ENCODE assay signal across 20 mouse cellular contexts in genomic region chr10:68707014-68707852, GRCm38 (mm10). TPM values are rescaled to one million over a fixed set of nuclear protein-coding genes. Genes with fewer than 3 reads are reported as not detected.
DNase-seq lines count a peak whose midpoint lies in the region; ATAC-seq and TF ChIP-seq lines count a peak whose summit lies in the region.
"Had no signal": no experiment of that assay in that cellular context is flagged by ENCODE, and none has a peak within 500 bp of the region (broad histone marks: within the 10 kb centered on the region; RNA-seq: fewer than 3 reads in every experiment).

No protein-coding gene starts in this region.

- ATAC-seq in embryonic facial prominence, embryonic 13.5 days (ENCODE audit: insufficient number of reproducible peaks, insufficient read depth, low FRiP score, low TSS enrichment, low read depth), result no peak
- no peak for ATAC-seq in kidney, embryonic 16.5 days (ENCODE audit: low FRiP score, low TSS enrichment)
- no peak for ATAC-seq in limb, embryonic 14.5 days (ENCODE audit: low FRiP score, low read depth)
- ATAC-seq: hindbrain, postnatal 0 days; lung, postnatal 0 days; midbrain, embryonic 15.5 days had no signal

- no peaks in the 10 kb centered on the region for H3K27me3 ChIP-seq in embryonic facial prominence, embryonic 13.5 days
- H3K27me3 ChIP-seq in embryonic facial prominence, embryonic 10.5 days (replicated peaks; ENCODE audit: low read depth, poor library complexity, severe bottlenecking), result no peaks in the 10 kb centered on the region
- no peaks in the 10 kb centered on the region for H3K27me3 ChIP-seq in kidney, embryonic 16.5 days (ENCODE audit: insufficient read depth, low read length)
- H3K27me3 ChIP-seq in limb, embryonic 14.5 days (ENCODE audit: control insufficient read depth, insufficient read depth, low read length), result no peaks in the 10 kb centered on the region
- H3K27me3 ChIP-seq: heart, embryonic 13.5 days; megakaryocyte, embryonic 14.5 days; midbrain, embryonic 15.5 days had no signal

- no peak overlapping the region for H3K4me2 ChIP-seq in embryonic facial prominence, embryonic 13.5 days
- no peak overlapping the region for H3K4me2 ChIP-seq in kidney, embryonic 16.5 days (replicated peaks; ENCODE audit: low read depth, low read length)
- no peak overlapping the region for H3K4me2 ChIP-seq in limb, embryonic 14.5 days (replicated peaks; ENCODE audit: low read depth, low read length, severe bottlenecking)
- H3K4me2 ChIP-seq: heart, embryonic 13.5 days; midbrain, embryonic 15.5 days had no signal

- H3K9me3 ChIP-seq in embryonic facial prominence, embryonic 13.5 days, result peaks cover 17% of the 10 kb centered on the region; the same call in 1 of the 2 replicates
- no peaks in the 10 kb centered on the region for H3K9me3 ChIP-seq in embryonic facial prominence, embryonic 10.5 days
- no peaks in the 10 kb centered on the region for H3K9me3 ChIP-seq in kidney, embryonic 16.5 days (ENCODE audit: low read length)
- no peaks in the 10 kb centered on the region for H3K9me3 ChIP-seq in limb, embryonic 14.5 days (ENCODE audit: control insufficient read depth, low read length)
- H3K9me3 ChIP-seq: megakaryocyte, embryonic 14.5 days; midbrain, embryonic 15.5 days had no signal

- no peaks in the 10 kb centered on the region for H3K4me1 ChIP-seq in embryonic facial prominence, embryonic 13.5 days
- H3K4me1 ChIP-seq in embryonic facial prominence, embryonic 10.5 days, result no peaks in the 10 kb centered on the region
- H3K4me1 ChIP-seq in kidney, embryonic 16.5 days (ENCODE audit: insufficient read depth, low read length), result no peaks in the 10 kb centered on the region
- H3K4me1 ChIP-seq in limb, embryonic 14.5 days (ENCODE audit: control insufficient read depth, insufficient read depth, low read length), result no peaks in the 10 kb centered on the region
- H3K4me1 ChIP-seq: heart, embryonic 13.5 days; midbrain, embryonic 15.5 days had no signal

- 52% methylated on average over 3 of the region's 3 CpGs for WGBS in embryonic facial prominence, embryonic 13.5 days
- 86% methylated on average over 3 of the region's 3 CpGs for WGBS in embryonic facial prominence, embryonic 10.5 days
- 74% methylated on average over 3 of the region's 3 CpGs for WGBS in kidney, embryonic 16.5 days
- 67% methylated on average over 3 of the region's 3 CpGs for WGBS in limb, embryonic 14.5 days

- intact Hi-C loops in left cerebral cortex, postnatal 14 days (cut with DNase I), result no loop called here

- H3K27ac ChIP-seq in embryonic facial prominence, embryonic 13.5 days, result peak overlapping the region; percentile 44; the same call in 1 of the 2 replicates
- H3K27ac ChIP-seq in embryonic facial prominence, embryonic 10.5 days (replicated peaks), result no peak overlapping the region
- peak overlapping the region; percentile 58 for H3K27ac ChIP-seq in kidney, embryonic 16.5 days (ENCODE audit: low read length)
- no peak overlapping the region for H3K27ac ChIP-seq in limb, embryonic 14.5 days (replicated peaks; ENCODE audit: low read depth, low read length)
- H3K27ac ChIP-seq: heart, embryonic 13.5 days; hindbrain, postnatal 0 days; midbrain, embryonic 15.5 days had no signal

- TF ChIP-seq POLR2A in limb, embryonic 14.5 days (IDR thresholded peaks at IDR 0.05; ENCODE audit: borderline replicate concordance, extremely low read depth, insufficient read depth, insufficient read length), result no peak

- no peak for DNase-seq in embryonic facial prominence, embryonic 10.5 days (ENCODE audit: low spot score)
- no peak for DNase-seq in kidney, adult 9 months
- peak; percentile 51 for DNase-seq in 3T3-L1 (ENCODE audit: low read depth, low spot score)
- DNase-seq in limb, embryonic 14.5 days (ENCODE audit: low spot score), result peak; percentile 80
- DNase-seq in left cerebral cortex, postnatal 14 days (ENCODE audit: low spot score in 2 of 2), result no peak
- DNase-seq in gastrocnemius, postnatal 4 days (ENCODE audit: low spot score in 2 of 2), result no peak
- DNase-seq: adrenal gland, adult 2 months; cerebellum, postnatal 25 days; kidney, postnatal 25 days; layer of hippocampus, adult 9-11 months; retina, postnatal 1 day had no signal

- H3K9ac ChIP-seq in embryonic facial prominence, embryonic 13.5 days, result no peak overlapping the region
- H3K9ac ChIP-seq in kidney, embryonic 16.5 days (replicated peaks; ENCODE audit: low read length), result no peak overlapping the region
- H3K9ac ChIP-seq in limb, embryonic 14.5 days (ENCODE audit: low read depth, low read length, severe bottlenecking), result no peak overlapping the region
- H3K9ac ChIP-seq: heart, embryonic 13.5 days; midbrain, embryonic 15.5 days had no signal

- H3K36me3 ChIP-seq in embryonic facial prominence, embryonic 13.5 days, result 0 out of 2 replicates have a peak, but pooled peaks cover 4% of the 10 kb centered on the region
- no peaks in the 10 kb centered on the region for H3K36me3 ChIP-seq in embryonic facial prominence, embryonic 10.5 days (replicated peaks)
- H3K36me3 ChIP-seq in kidney, embryonic 16.5 days (ENCODE audit: insufficient read depth, low read length), result no peaks in the 10 kb centered on the region
- H3K36me3 ChIP-seq in limb, embryonic 14.5 days (ENCODE audit: control insufficient read depth, insufficient read depth, low read length), result no peaks in the 10 kb centered on the region
- H3K36me3 ChIP-seq: heart, embryonic 13.5 days; midbrain, embryonic 15.5 days had no signal

- no peak overlapping the region for H3K4me3 ChIP-seq in embryonic facial prominence, embryonic 13.5 days
- no peak overlapping the region for H3K4me3 ChIP-seq in embryonic facial prominence, embryonic 10.5 days
- H3K4me3 ChIP-seq in kidney, embryonic 16.5 days (ENCODE audit: low read length), result no peak overlapping the region
- H3K4me3 ChIP-seq in limb, embryonic 14.5 days (replicated peaks; ENCODE audit: low read length), result no peak overlapping the region
- H3K4me3 ChIP-seq: heart, embryonic 13.5 days; megakaryocyte, embryonic 14.5 days; midbrain, embryonic 15.5 days had no signal

RNA-seq across cellular contexts. Expression of gene Tmem26, which starts 16.2 kb away (rescaled TPM):
- polyA plus RNA-seq in embryonic facial prominence, embryonic 13.5 days (2015; fragmentation: Nextera tagmentation; extraction: Ambion mirVana), result 77.8 and 80.4 TPM in 2 replicates
- polyA plus RNA-seq in embryonic facial prominence, embryonic 10.5 days (2016; fragmentation: Nextera tagmentation; extraction: Ambion mirVana), result 4.2 and 10.2 TPM in 2 replicates
- 8.3 and 8.9 TPM in 2 replicates for polyA plus RNA-seq in kidney, embryonic 16.5 days (2015; fragmentation: Nextera tagmentation; extraction: Ambion mirVana)
- polyA plus RNA-seq in limb, embryonic 14.5 days (2012; rRNA removed), result 29.4 and 37.0 TPM in 2 replicates
- 59.6 and 74.3 TPM in 2 replicates for polyA plus RNA-seq in limb, embryonic 14.5 days (2014; fragmentation: Nextera tagmentation; extraction: Ambion mirVana)
- under 1 TPM; 0.23 to 0.31 TPM for total RNA-seq in left cerebral cortex, postnatal 14 days (2021)
- total RNA-seq in gastrocnemius, postnatal 4 days (2021), result 1 to 10 TPM; 5.6 to 5.8 TPM
- total RNA-seq: hematopoietic stem cell, adult 5-6 weeks; MEL had no signal

Comparison
In these comparisons a context has a peak if more than half of its experiments do, and no peak if none do; other contexts are left out.
1. H3K27ac ChIP-seq: peak in embryonic facial prominence, embryonic 13.5 days (single experiment) and kidney, embryonic 16.5 days (single experiment); none in embryonic facial prominence, embryonic 10.5 days (single experiment) and limb, embryonic 14.5 days (single experiment).
2. DNase-seq: peak in 3T3-L1 (single experiment) and limb, embryonic 14.5 days (single experiment); none in embryonic facial prominence, embryonic 10.5 days (single experiment), kidney, adult 9 months (single experiment), left cerebral cortex, postnatal 14 days (0 of 2) and gastrocnemius, postnatal 4 days (0 of 2).